Mouse (Mus musculus) fat pad, adult 2 months (tissue): ENCODE results near the gene Mtus2.
"Not testable (repeated sequence)": the region's sequence is repeated elsewhere in the genome, so short reads cannot be mapped to it uniquely, and the experiment has no call there.

Experiments used
- DNase-seq: peaks from one replicate; pipeline ENCODE4 v3.0.0-alpha.2; 2011; ENCODE audit warnings: low read depth, low spot score; ENCODE audit errors: extremely low read depth

The Mtus2 gene

DNA sequence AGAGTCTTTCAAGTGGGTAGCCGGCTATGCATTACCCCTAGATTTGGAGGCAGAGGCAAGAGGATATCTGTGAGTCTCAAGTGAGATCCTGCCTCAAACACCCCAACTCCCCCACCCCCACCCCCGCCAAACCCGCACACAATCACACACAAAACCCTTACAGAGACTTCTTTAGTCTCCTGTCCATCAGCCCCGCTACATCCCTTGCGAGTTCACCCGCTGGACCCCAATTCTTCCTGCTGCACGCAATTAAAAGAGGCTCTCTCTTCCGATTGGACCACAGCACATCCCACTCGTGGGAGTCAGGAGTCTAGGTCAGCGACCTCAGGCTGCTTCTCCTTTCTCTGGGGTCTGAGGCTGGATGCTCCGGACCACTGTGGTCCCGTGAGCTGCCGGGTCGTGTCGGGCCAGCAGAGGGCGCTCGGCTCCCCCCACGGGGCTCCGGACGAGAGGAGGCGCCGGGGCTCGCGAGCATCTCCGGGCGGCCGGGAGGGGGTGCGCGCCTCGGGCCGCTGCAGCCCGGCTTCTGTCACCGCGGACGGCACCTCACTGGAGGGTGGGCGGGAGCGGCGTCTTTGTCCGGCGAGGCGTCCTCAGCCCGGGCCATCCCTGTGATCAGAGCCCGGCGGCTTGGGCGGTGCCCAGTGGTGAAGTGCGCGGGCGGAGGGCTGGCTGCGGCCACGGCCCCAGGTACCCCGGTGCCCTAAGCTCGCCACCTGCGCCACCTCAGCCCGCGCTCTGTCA, at the start of gene Mtus2:
Gene Mtus2, plus strand, starts transcription at position 500 of the 744 bp plus-strand sequence.
- DNase-seq = no peak

DNA sequence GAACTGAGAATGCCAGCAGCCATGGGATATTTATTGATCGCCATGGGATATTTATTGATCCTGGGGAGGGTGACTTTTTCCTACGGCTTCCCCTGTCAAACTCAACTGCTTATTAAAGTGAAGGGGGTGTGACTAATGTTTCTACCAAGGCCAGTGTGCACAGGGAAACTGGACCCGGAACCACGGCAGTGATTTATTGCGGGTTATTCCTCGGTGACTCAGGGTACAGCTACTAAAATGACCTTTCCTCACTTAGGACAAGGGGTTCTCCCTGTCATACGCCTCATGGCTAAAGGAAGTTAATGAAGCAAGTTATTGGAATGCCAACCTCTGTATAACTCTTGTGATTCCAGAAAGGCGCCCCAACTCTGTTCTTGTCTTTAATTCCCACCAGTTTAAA, 49.3 kb upstream of the Mtus2 start:
- no peak for DNase-seq

DNA sequence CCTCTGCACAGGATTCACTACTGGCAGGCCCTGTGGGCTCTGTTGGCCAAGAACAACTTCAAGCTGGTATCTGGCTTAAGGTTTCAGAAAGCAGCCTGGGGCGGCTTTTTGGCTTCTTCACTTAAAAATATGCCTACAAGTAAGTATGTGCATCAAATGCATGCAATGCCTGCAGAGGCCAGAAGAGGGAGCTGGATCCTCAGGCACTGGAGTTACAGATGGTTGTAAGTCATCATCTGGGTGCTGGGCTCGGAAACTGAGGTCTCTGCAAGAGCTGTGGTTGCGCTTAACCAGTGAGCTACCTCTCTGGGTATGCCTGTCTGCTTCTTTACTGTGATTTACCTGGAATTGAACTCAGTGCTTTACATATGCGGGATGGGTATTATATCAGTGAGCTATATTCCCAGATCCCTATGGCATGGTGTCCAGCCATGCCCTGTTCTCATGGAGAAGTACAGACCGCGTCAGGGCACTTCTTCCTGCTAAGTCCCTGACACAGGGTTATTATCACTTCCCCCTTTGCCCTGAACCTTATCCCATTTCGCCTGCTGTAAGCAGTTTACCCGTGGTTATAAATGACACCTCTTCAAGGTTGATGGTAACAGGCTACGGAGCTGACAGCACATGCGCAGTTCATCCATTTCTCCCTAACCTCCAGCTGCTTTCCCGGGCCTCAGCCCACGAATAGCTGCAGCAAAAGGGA, 46.2 kb upstream of the Mtus2 start:
- no peak for DNase-seq

GRCm38 (mm10) chr5:147911744-147912143, 45.4 kb upstream of the Mtus2 start:
- DNase-seq = no peak

- DNase-seq = no peak
These were observed 43.8 kb upstream of the Mtus2 start for GRCm38 (mm10) chr5:147913241-147913842.

GRCm38 (mm10) chr5:147915038-147915566, 42.0 kb upstream of the Mtus2 start:
- DNase-seq = no peak

DNA sequence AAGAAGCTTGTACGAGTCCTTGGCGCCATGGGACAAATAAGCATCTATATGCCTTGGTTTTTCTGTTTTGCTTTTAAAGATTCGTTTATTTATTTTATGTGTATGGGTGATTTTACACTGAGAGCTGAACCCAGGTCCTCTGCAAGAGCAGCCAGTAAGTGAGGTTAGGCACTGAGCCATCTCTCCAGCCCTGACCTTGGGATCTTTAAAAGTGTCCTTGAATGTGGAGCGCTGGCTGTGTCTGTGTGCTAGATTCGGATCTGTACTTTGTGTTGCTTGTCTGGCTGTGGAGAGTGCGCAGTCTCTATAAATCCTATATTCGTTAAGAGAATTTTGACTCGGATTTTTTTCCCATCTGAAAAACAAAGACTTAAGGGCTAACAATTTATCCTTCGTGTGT, 40.9 kb upstream of the Mtus2 start:
- DNase-seq = no peak

- no peak for DNase-seq
These were observed 38.9 kb upstream of the Mtus2 start for GRCm38 (mm10) chr5:147918044-147918846.

DNA sequence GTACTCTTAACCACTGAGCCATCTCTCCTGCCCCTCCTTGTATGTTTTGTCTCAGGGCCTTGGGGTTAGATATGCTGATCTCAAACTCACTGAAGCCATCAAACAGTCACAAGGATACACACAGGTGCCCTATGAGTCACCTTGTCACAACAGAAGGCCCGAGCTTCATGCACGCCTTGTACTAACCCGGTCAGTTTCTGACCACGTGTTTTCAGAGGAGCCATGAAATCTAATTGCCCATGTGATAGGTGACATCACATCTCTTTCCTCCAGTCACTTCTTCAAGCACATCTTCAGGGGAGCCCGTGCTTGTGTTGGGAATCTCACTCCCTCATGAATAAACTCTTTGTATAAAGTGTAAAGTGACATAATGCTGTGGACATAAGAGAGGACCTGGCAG, 32.5 kb upstream of the Mtus2 start:
- no peak for DNase-seq

- no peak for DNase-seq
These were observed 31.1 kb upstream of the Mtus2 start for GRCm38 (mm10) chr5:147925935-147926604.

DNA sequence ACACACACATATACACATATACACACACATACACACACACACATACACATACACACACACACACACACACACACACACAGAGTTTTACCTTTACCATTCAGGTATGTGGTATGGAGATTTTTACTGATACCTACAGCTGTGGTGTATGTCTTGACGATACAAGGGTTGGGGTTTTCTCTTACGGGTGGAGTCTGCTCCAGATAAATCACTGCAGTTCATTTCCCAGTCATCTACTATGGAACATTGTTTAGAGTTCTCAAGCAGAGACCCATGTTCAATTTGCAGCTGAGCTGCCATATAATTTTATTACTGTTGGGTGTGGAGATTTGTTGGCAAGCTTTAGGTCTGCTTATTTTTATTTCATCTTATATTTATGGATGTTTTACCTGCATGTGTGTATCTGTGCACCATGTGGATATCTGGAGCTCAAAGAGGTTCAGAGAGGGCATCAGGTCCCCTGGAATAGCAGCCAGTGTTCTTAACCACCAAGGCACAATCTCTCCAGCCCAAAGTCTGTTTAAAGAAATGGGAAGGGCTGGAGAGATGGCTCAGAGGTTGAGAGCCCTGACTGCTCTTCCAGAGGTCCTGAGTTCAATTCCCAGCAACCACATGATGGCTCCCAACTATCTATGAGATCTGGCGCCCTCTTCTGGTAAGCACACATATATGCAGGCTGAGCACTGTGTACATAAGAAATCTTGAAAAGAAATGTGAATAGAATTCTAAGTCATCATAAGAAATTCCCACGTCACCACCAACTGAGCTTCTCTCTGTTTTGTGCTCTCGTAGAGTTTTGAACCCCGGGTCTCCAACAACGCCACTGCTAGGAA, 28.2 kb upstream of the Mtus2 start:
- no peak for DNase-seq

GRCm38 (mm10) chr5:147935096-147935495, 22.0 kb upstream of the Mtus2 start:
- DNase-seq = no peak

DNA sequence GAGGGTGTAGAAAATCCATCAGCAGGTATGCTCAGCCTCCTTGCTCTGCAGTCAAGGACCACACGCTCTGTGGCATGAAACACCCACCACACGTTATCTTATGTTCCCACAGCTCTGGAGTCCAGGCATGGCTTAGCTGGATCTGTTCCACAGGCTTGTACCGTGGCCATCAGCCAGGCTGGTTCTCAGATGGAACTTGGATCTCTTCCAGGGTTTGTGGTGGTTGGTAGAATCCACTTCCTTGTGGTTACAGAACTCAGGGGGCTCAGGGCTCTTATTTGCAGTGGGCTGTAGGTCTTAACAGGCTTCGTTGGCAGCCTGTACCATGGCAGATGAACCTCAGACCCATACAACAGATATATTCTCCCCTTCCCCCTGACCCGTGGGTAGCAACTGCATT, 17.9 kb upstream of the Mtus2 start:
- DNase-seq = no peak

DNA sequence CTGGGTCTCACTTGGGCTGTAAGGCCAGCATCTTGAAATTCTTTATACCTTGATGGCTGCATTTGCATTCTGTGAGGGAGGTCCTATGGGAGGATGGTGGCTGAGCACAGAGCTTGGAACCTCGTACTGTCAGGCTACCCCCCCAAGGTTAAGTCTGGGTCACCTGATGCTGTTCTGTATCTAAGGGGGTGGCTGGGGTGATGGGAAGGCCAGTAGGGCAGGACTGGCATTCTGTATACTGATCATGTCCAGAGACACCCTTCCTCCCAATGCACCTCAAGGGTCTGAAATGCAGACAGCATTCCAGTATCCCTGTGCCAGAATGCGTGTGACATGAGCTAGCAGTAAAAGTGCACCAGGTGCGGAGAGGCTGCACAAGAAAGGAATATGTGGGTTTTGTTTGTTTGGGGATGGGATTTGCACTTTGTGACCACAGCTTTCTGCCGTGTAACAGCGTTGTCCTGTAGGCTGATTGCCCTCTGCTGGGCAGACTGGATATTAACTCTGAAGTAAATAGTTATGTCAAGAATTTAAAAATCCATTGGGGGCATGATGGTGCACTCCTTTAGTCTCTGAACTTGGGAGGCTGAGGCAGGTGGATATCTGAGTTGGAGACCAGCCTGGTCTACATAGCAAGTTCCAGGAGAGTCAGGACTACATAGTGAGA, 12.0 kb upstream of the Mtus2 start:
- no peak for DNase-seq

- no peak for DNase-seq
These were observed 7.2 kb upstream of the Mtus2 start for GRCm38 (mm10) chr5:147949881-147950280.

GRCm38 (mm10) chr5:147951751-147952150, 5.4 kb upstream of the Mtus2 start:
- DNase-seq = no peak

DNA sequence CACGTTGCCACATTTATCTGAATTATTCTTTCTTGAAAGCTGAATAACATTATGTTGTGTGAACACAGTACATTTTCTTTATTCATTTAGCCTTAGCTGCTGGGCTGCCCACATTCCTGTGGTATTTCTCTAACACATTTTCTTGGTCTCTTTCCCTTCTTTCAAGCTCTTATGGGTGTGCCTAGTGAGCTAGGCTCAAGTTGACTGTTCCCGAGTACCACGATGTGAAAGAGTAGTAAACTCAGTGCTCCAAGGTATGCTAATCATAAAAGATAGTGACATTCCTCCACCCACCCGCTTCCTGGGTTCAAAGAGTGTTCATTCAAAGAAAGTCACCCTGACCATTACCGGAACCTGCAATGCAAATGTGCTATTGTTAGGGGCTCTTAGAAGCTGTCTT, 3.9 kb upstream of the Mtus2 start:
- DNase-seq = not testable (repeated sequence)

DNA sequence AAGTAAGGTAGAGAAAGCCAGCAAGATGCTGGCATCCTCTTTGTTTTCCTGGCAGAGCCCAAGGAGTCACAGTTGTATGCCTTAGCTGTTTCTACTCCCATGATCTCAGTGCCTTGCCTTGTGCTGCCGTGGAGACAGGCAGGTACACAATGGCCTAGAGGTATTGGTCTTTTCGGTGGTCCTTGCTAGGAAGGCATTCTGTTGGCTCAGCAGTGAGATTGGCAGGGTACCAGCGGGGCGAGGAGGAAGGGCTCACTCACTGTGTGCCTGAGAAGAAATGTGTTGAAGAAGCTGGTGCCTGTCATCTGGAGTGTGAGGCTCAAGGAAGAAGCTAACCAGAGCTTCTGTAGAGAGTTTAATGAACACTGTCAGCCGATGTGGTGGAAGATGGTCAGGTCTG, 1.4 kb upstream of the Mtus2 start:
- DNase-seq = no peak

- DNase-seq = no peak
These were observed 699 bp upstream of the Mtus2 start for GRCm38 (mm10) chr5:147956421-147956820.
